Mouse (Mus musculus) ES-E14 (cell line): ENCODE measurements around the gene Cxcr5.

Source experiments
- CHD2 ChIP-seq: IDR thresholded peaks from 2 replicates; pipeline ENCODE4 v1.6.1; 2014; ENCODE audit warnings: mild to moderate bottlenecking, low read depth, low read length, inconsistent platforms
- HCFC1 ChIP-seq: IDR thresholded peaks from 2 replicates; pipeline ENCODE4 v1.6.1; 2012; ENCODE audit warnings: low read length, inconsistent platforms, borderline replicate concordance; ENCODE audit not compliant: insufficient read depth
- MAFK ChIP-seq: IDR thresholded peaks from 2 replicates; pipeline ENCODE4 v1.6.1; 2014; ENCODE audit warnings: mild to moderate bottlenecking, low read depth, low read length, inconsistent platforms; ENCODE audit not compliant: insufficient read depth
- ZC3H11A ChIP-seq: IDR thresholded peaks from 2 replicates; pipeline ENCODE4 v1.6.1; 2012; ENCODE audit warnings: low read depth, mild to moderate bottlenecking, inconsistent platforms, low read length, borderline replicate concordance
- ZNF384 ChIP-seq: IDR thresholded peaks from 2 replicates; pipeline ENCODE4 v1.6.1; 2012; ENCODE audit warnings: low read depth, low read length, inconsistent platforms

DNA sequence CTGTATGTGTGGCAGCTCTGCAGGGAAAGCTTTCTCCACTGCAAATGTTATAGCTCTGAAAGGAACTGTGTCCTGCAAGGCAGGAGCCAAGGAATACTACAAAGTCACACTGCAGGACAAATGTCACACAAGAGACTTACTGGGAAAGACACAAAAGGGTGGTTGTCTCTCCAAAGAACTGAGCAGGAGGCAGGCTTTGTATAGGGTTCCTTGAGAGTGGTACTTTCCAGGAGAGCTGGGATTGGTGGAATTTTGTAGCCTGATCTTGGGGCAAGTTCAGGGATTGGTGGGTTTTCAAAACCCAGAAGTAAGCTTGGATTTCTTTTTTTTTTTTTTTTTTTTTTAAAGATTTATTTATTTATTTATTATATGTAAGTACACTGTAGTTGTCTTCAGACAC is 27.4 kb upstream of the Cxcr5 start:
- TF ChIP-seq MAFK: no peak
- TF ChIP-seq ZC3H11A: no peak
- 0 out of 2 replicates have a peak, but pooled peaks have one; percentile 16 for TF ChIP-seq ZNF384
- no peak for TF ChIP-seq CHD2
- TF ChIP-seq HCFC1: no peak
